Mouse (Mus musculus): ENCODE data around the gene Atxn2.
A peak's percentile ranks its signal among the peaks of the same experiment; 100 is the strongest.
"Not testable (repeated sequence)": the region's sequence is repeated elsewhere in the genome, so short reads cannot be mapped to it uniquely, and the experiment has no call there.

Atxn2 gene

DNA sequence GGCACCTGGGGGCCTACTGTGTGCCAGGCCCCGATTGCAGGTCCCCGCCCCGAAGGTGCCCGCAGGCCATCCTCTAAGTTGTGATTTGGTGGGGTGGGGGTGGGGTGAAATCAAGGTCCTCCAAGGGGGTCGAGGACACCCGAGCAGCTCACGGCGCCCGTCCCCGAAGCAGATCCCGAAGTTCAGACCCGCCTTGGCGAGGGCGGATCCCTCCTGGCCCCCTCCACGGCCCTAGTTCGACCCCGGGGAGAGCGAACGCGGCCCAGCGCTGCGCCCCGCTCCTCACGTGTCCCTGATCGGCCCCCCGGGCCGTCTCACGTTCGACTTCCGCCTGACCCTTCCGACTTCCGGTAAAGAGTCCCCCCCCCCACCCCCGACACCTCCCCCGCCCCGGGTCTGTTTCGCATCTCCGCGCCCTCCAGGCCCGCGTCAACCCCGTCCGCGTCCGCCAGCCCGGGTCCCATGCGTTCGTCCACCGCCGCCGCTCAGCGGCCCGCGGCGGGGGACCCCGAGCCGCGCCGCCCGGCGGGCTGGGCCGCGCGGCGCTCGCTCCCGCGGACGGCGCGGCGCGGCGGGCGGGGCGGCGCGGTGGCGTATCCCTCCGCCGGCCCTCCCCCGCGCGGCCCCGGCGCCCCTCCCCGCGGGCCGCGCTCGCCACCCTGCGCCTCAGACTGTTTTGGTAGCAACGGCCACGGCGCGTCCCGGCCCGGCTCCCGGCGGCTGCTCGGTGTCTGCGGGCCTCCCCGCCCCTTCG, at the start of gene Atxn2:
Gene Atxn2, plus strand, starts transcription at position 164 of the 754 bp plus-strand sequence.
- peak; percentile 86 for DNase-seq (ENCODE audit: low spot score)

DNA sequence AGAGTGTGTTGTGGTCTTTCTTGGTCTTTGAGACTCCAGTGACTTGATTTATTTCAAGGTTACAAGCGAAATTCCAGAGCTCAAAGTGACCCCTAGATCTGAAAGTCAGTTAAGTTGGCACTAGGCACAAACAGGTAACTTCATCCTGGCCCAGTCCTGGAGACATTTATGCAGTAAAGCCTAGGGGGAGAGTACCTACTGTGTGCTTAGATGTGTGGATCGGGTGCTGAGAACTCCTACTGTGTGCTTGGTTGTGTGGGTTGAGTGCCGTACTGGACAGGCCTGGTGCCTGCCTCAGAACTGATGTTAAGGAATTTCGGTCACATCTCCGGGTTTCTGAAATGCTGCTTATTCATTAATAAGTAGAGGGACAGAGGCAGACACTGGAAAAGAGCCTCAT, 49.6 kb upstream of the Atxn2 start:
- DNase-seq (ENCODE audit: low spot score), result no peak

DNA sequence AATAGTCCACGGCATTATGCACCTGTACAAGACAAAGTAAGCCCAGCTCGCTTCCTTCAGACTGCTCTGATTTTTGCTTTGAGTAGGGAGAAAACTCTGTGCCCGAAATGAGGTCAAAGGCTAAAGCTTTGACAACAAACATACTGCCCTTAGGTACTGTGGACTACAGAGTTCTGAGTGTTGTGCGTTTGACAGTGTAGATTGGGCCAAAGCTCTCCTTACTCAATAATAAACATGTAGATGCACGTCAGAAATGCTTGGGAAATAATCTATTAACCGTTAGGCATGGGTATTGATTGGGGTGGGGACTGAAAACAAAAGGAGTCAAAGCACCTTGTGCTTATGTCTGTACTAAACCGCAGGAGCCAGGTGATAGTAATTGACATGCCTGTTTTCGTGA, 47.7 kb upstream of the Atxn2 start:
- no peak for DNase-seq (ENCODE audit: low spot score)

DNA sequence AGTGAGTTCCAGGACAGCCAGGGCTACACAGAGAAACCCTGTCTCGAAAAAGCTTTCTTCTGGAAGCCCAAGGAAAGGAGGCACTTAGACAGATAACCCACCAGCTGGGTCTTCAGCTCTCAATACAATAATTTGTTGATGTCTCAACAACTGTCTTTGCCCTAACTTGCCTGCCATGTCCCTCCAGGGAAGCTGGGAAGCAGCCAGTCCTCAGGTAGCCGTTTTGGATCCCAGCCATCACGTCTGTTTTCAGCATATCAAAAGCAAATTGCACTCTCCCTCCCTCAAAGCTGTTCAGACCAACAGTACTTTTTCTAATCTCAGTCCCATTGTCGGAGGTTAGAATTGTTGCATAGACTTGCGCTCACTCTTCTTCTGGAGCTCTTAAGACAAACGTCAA, 47.1 kb upstream of the Atxn2 start:
- DNase-seq (ENCODE audit: low spot score), result no peak

GRCm38 (mm10) chr5:121664971-121665370, 46.2 kb upstream of the Atxn2 start:
- DNase-seq (ENCODE audit: low spot score), result no peak

DNA sequence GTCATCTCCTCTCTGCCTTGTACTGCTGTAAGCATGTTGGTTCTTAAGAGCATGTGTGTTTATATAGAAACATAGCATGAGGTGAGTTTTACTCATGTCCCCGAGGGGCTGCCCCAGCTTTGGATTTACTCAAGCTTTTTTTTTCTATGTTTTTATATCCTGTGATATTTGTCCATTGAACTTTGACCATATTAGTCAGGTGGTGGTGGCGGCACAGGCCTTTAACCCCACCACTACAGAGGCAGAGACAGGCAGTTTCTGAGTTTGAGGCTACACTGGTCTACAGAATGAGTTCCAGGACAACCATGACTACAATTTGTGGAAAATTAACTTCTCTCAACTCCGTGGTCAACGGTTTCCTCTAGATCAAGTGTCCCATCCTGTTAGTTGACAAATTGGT, 44.1 kb upstream of the Atxn2 start:
- no peak for DNase-seq (ENCODE audit: low spot score)

DNA sequence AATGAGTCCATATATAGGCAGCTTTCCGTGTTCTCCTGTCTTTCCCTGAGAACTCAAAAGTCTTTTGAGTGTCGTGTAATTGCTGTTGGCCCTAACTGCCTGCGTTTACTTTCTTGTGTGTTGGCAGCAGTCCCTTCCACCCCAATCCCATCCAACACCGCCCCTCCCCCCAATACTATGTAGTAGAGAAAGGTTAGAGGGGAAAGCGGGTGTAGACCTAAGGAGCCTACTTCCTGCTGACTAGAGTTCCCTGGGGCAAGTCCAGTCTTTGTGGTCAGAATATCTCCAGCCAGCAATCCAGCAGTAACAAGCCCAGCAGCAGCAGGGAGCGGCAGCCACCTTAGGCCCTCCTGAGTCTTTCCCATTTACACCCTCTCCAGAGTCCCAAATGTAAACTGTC, 42.7 kb upstream of the Atxn2 start:
- DNase-seq (ENCODE audit: low spot score), result no peak

GRCm38 (mm10) chr5:121670412-121670811, 40.7 kb upstream of the Atxn2 start:
- peak; percentile 25 for DNase-seq (ENCODE audit: low spot score)

DNA sequence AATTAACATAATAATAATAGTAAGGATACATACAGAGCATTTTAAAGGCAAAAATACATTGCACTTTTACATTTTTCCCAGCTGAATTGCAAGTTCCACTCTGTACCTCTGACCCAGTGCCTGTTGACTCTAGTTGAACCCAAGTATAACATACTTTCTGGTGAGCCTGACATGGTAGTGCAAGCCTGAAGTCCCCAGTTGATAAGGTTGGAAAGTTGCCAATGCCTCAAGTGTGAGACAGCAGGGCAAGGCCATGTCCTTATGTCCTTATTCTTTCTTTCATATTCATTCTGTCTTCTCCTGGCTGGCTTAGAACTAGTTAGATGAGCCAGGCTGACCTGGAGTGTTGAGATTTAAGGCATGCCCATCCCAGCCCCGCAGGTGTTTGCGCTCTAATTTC, 28.9 kb upstream of the Atxn2 start:
- DNase-seq (ENCODE audit: low spot score), result no peak

GRCm38 (mm10) chr5:121685495-121685894, 25.6 kb upstream of the Atxn2 start:
- DNase-seq (ENCODE audit: low spot score), result no peak

DNA sequence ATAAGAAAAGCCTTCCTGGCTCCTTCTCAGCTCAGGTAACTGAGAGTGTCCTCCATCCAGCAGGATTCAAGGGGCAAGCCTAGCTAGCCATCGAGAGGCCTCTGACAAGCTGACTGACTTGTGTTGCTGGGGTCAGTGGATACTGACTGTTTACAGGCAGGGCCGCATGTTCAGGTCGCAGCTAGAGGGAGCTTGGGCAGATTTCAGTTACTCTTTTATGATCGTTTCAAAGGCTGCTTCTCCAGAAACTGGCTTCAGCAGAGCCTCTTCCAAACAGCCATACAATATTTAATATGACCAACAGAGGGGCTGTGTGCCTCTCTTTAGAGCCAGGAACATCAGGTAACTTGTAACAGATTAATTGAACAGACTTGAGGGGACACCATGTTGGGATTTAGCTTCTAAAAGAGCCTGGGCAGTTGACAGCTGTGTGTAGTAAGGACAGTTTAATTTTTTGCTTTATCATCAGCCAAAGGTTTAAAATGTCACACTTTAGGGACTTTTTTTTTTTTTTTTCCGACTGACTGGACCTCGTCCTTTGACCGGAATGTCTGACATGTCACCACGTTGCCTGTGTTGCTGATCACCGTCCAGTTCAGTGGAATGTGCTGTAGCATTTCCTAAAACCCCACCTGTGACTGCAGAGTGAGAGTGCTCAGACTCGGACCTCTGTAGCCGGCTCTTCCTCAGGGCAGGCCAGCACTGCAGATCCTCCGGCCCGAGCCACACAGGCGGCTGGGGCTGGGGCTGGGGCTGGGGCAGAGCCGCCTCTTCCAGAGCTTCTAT, 24.8 kb upstream of the Atxn2 start:
- DNase-seq (ENCODE audit: low spot score), result no peak

- DNase-seq (ENCODE audit: low spot score), result no peak
Observed at GRCm38 (mm10) chr5:121690482-121691211, 20.5 kb upstream of the Atxn2 start.

GRCm38 (mm10) chr5:121691436-121691835, 19.7 kb upstream of the Atxn2 start:
- DNase-seq (ENCODE audit: low spot score), result not testable (repeated sequence)

GRCm38 (mm10) chr5:121692897-121693296, 18.2 kb upstream of the Atxn2 start:
- no peak for DNase-seq (ENCODE audit: low spot score)

GRCm38 (mm10) chr5:121696761-121697160, 14.4 kb upstream of the Atxn2 start:
- DNase-seq (ENCODE audit: low spot score), result peak; percentile 10

DNA sequence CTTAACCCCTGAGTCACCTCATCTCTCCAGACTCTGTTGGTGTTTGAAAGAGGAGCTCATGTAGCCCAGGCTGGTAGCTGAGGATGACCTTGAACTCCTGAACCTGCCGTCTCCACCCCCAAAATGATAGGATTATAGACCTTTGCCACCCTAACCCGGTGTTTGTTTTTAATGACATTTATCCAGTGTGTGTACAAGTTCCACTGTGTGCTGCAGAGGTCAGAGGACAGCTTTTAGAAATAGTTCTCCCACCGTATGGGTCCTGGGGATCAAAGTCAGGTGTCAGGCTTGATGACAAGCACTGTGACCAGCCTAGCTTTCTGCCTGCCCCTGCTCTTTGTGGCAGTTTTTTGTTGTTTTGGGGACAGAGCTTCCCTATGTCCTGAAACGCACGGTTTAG, 11.2 kb upstream of the Atxn2 start:
- DNase-seq (ENCODE audit: low spot score), result no peak

DNA sequence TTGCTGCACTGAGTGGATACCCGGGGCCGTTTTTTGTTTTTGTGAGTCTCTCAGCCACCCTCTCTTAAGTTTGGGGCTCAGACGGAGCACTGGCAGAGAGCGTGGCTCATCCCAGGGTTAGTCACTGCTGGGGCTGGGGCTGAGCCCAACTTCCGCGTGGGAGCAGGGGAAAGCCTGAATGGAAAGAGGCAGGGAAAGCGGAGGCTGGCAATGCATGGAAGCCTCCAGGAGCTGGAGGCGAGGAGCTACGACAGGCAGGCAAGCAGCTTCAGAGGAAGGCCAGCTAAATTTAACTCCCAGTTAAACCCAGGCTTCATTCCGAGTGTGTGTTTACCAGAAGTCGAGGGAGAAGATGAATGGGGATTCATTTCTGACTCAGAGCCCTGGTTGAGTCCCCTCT, 10.6 kb upstream of the Atxn2 start:
- no peak for DNase-seq (ENCODE audit: low spot score)

- DNase-seq (ENCODE audit: low spot score), result peak; percentile 12
Observed at GRCm38 (mm10) chr5:121701111-121701769, 9.9 kb upstream of the Atxn2 start.

DNA sequence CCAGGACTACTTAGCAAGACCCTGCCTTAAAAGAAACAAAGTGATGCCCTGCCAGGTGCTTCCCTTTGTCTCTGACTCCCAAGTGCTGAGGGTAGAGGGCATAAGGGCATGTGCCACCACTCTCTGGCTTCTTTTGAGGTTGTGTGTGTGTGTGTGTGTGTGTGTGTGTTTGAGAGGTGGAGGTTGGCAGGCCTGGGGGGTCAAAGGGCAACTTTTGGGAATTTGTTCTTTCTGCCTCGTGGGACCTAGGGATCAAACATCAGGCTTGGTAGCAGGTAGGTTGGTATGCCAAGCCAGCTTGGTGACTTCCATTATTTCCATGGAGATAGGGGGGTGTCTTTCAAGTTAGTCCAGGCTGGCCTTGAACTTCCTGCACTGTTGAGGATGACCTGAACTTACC, 7.8 kb upstream of the Atxn2 start:
- DNase-seq (ENCODE audit: low spot score), result no peak

DNA sequence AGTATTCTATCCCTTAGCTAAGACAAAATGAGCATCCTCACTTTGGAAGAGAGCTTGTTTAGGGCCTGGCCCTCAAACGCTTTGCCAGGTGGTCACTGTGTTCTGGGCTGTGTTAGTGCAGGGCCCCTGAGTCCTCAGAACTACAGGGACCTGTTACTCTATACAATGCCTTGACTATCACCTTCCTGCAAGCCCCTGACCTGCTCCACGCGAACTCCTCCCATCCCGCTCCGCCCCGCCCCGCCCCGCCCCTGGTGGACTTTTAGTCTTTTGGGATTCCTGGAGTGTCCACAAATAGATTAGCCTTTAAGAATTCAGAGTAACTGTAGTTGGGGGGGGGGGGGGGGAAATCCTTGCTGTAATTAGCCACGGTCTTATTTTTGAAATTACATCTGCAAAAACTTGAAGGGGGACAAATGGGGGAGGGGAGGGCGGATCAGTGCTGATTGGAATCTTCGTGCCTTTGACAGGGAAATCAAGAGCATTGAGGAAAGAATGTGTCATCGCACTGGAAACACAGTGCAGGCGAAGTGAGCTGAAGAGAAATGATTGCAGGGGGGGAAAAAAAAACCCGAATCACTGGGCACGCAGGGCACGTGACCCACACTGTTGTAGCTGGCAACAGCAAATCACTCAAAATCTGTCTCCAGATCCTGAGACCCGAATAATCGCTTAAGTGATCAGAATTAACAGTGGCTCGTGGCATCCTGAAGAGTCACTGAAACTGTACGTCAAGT, 6.5 kb upstream of the Atxn2 start:
- peak; percentile 48 for DNase-seq (ENCODE audit: low spot score)

GRCm38 (mm10) chr5:121710402-121710801, 735 bp upstream of the Atxn2 start:
- DNase-seq (ENCODE audit: low spot score), result no peak

- peak; percentile 69 for DNase-seq (ENCODE audit: low spot score)
Observed at GRCm38 (mm10) chr5:121710851-121711173, 325 bp upstream of the Atxn2 start.
